Mouse (Mus musculus): ENCODE measurements around the gene Fgd5. TPM values are rescaled to one million over a fixed set of nuclear protein-coding genes. Genes with fewer than 3 reads are reported as not detected.
A peak's percentile ranks its signal among the peaks of the same experiment; 100 is the strongest.

The Fgd5 gene
- polyA plus RNA-seq, 1 experiment: 3.7 TPM

GRCm38 (mm10) chr6:91966006-91966405 is 12.7 kb upstream of the Fgd5 start:
- Histone ChIP-seq H3K4me3 (replicated peaks; ENCODE audit: control insufficient read depth, low read depth, low read length) (no peak overlapping the region), H3K4me1 (ENCODE audit: control insufficient read depth, insufficient read depth, low read length) (no peaks in the 10 kb centered on the region), H3K27ac (ENCODE audit: control insufficient read depth, insufficient read depth, low read depth, low read length, poor library complexity) (no peak overlapping the region)
- no peak for TF ChIP-seq POLR2A (IDR thresholded peaks at IDR 0.05; ENCODE audit: borderline replicate concordance, control insufficient read depth, low read depth, low read length)
- TF ChIP-seq CTCF (IDR thresholded peaks at IDR 0.05; ENCODE audit: control insufficient read depth, insufficient read depth, low read length): no peak
- WGBS: 79% methylated on average over 6 of the region's 6 CpGs

GRCm38 (mm10) chr6:91972201-91972646 is 6.5 kb upstream of the Fgd5 start:
- WGBS: 9% methylated on average over 9 of the region's 9 CpGs
- no peak overlapping the region for H3K4me3 ChIP-seq (replicated peaks; ENCODE audit: control insufficient read depth, low read depth, low read length)
- TF ChIP-seq CTCF (IDR thresholded peaks at IDR 0.05; ENCODE audit: control insufficient read depth, insufficient read depth, low read length) (no peak), POLR2A (IDR thresholded peaks at IDR 0.05; ENCODE audit: borderline replicate concordance, control insufficient read depth, low read depth, low read length) (no peak)
- H3K27ac ChIP-seq (ENCODE audit: control insufficient read depth, insufficient read depth, low read depth, low read length, poor library complexity): no peak overlapping the region
- H3K4me1 ChIP-seq (ENCODE audit: control insufficient read depth, insufficient read depth, low read length): no peaks in the 10 kb centered on the region

GRCm38 (mm10) chr6:91973972-91974371 is 4.7 kb upstream of the Fgd5 start:
- Histone ChIP-seq H3K4me1 (ENCODE audit: control insufficient read depth, insufficient read depth, low read length) (no peaks in the 10 kb centered on the region), H3K27ac (ENCODE audit: control insufficient read depth, insufficient read depth, low read depth, low read length, poor library complexity) (no peak overlapping the region), H3K4me3 (replicated peaks; ENCODE audit: control insufficient read depth, low read depth, low read length) (no peak overlapping the region)
- TF ChIP-seq POLR2A (IDR thresholded peaks at IDR 0.05; ENCODE audit: borderline replicate concordance, control insufficient read depth, low read depth, low read length) (no peak), CTCF (IDR thresholded peaks at IDR 0.05; ENCODE audit: control insufficient read depth, insufficient read depth, low read length) (no peak)
- WGBS: 43% methylated on average over 6 of the region's 6 CpGs

GRCm38 (mm10) chr6:91979301-91979996 is 771 bp downstream of the Fgd5 start:
- Histone ChIP-seq H3K4me3 (replicated peaks; ENCODE audit: control insufficient read depth, low read depth, low read length) (no peak overlapping the region), H3K4me1 (ENCODE audit: control insufficient read depth, insufficient read depth, low read length) (no peaks in the 10 kb centered on the region), H3K27ac (ENCODE audit: control insufficient read depth, insufficient read depth, low read depth, low read length, poor library complexity) (no peak overlapping the region)
- TF ChIP-seq CTCF (IDR thresholded peaks at IDR 0.05; ENCODE audit: control insufficient read depth, insufficient read depth, low read length): no peak
- TF ChIP-seq POLR2A (IDR thresholded peaks at IDR 0.05; ENCODE audit: borderline replicate concordance, control insufficient read depth, low read depth, low read length): no peak
- WGBS: 4% methylated on average over 23 of the region's 23 CpGs

GRCm38 (mm10) chr6:91980011-91980410 is 1.3 kb downstream of the Fgd5 start:
- TF ChIP-seq POLR2A (IDR thresholded peaks at IDR 0.05; ENCODE audit: borderline replicate concordance, control insufficient read depth, low read depth, low read length) (no peak), CTCF (IDR thresholded peaks at IDR 0.05; ENCODE audit: control insufficient read depth, insufficient read depth, low read length) (no peak)
- WGBS: 50% methylated on average over 3 of the region's 3 CpGs
- Histone ChIP-seq H3K4me3 (replicated peaks; ENCODE audit: control insufficient read depth, low read depth, low read length) (no peak overlapping the region), H3K27ac (ENCODE audit: control insufficient read depth, insufficient read depth, low read depth, low read length, poor library complexity) (no peak overlapping the region), H3K4me1 (ENCODE audit: control insufficient read depth, insufficient read depth, low read length) (no peaks in the 10 kb centered on the region)

GRCm38 (mm10) chr6:91990101-91990500 is 11.4 kb downstream of the Fgd5 start:
- Histone ChIP-seq H3K27ac (ENCODE audit: control insufficient read depth, insufficient read depth, low read depth, low read length, poor library complexity) (no peak overlapping the region), H3K4me3 (replicated peaks; ENCODE audit: control insufficient read depth, low read depth, low read length) (no peak overlapping the region), H3K4me1 (ENCODE audit: control insufficient read depth, insufficient read depth, low read length) (no peaks in the 10 kb centered on the region; the same call in 1 of the 2 replicates)
- TF ChIP-seq POLR2A (IDR thresholded peaks at IDR 0.05; ENCODE audit: borderline replicate concordance, control insufficient read depth, low read depth, low read length) (no peak), CTCF (IDR thresholded peaks at IDR 0.05; ENCODE audit: control insufficient read depth, insufficient read depth, low read length) (no peak)
- 83% methylated on average over 8 of the region's 8 CpGs for WGBS

- peak overlapping the region; percentile 59; the same call in 1 of the 2 replicates for H3K27ac ChIP-seq (ENCODE audit: control insufficient read depth, insufficient read depth, low read depth, low read length, poor library complexity)
- WGBS: 66% methylated on average over 2 of the region's 2 CpGs
Observed at GRCm38 (mm10) chr6:91992823-91993222, 14.1 kb downstream of the Fgd5 start.

GRCm38 (mm10) chr6:91993795-91994505 is 15.3 kb downstream of the Fgd5 start:
- 45% methylated on average over 8 of the region's 8 CpGs for WGBS
- Histone ChIP-seq H3K27ac (ENCODE audit: control insufficient read depth, insufficient read depth, low read depth, low read length, poor library complexity) (no peak overlapping the region), H3K4me1 (ENCODE audit: control insufficient read depth, insufficient read depth, low read length) (no peaks in the 10 kb centered on the region; the same call in 1 of the 2 replicates), H3K4me3 (replicated peaks; ENCODE audit: control insufficient read depth, low read depth, low read length) (no peak overlapping the region)
- TF ChIP-seq POLR2A (IDR thresholded peaks at IDR 0.05; ENCODE audit: borderline replicate concordance, control insufficient read depth, low read depth, low read length) (no peak), CTCF (IDR thresholded peaks at IDR 0.05; ENCODE audit: control insufficient read depth, insufficient read depth, low read length) (no peak)

More at GRCm38 (mm10) chr6:91992823-91993222, 14.1 kb downstream of the Fgd5 start:
- TF ChIP-seq CTCF (IDR thresholded peaks at IDR 0.05; ENCODE audit: control insufficient read depth, insufficient read depth, low read length) (no peak), POLR2A (IDR thresholded peaks at IDR 0.05; ENCODE audit: borderline replicate concordance, control insufficient read depth, low read depth, low read length) (no peak)
- Histone ChIP-seq H3K4me3 (replicated peaks; ENCODE audit: control insufficient read depth, low read depth, low read length) (peak overlapping the region; percentile 45), H3K4me1 (ENCODE audit: control insufficient read depth, insufficient read depth, low read length) (no peaks in the 10 kb centered on the region; the same call in 1 of the 2 replicates)

Measured in bone marrow, adult 2 months (tissue).